ENCODE assay signal across 8 mouse cellular contexts in genomic region chr13:13889297-13890120, GRCm38 (mm10).
DNase-seq lines count a peak whose midpoint lies in the region; ATAC-seq and TF ChIP-seq lines count a peak whose summit lies in the region.

No protein-coding gene starts in this region.

- H3K4me2 ChIP-seq in lung, postnatal 0 days (replicated peaks; ENCODE audit: low read depth, low read length) = peak overlapping the region; percentile 52

- H3K9me3 ChIP-seq in hindbrain, embryonic 10.5 days = peaks cover 6% of the 10 kb centered on the region; the same call in 1 of the 2 replicates
- no peaks in the 10 kb centered on the region for H3K9me3 ChIP-seq in lung, postnatal 0 days (ENCODE audit: low read length)

- peak overlapping the region; percentile 55 for H3K4me3 ChIP-seq in hindbrain, embryonic 10.5 days
- H3K4me3 ChIP-seq in lung, postnatal 0 days (ENCODE audit: low read depth, low read length) = peak overlapping the region; percentile 38

- 0 out of 2 replicates have a peak, but pooled peaks have one; percentile 49 for TF ChIP-seq EP300 in lung, postnatal 0 days (IDR thresholded peaks at IDR 0.05)

- peak; percentile 96 for ATAC-seq in frontal cortex, adult (ENCODE audit: low TSS enrichment)
- peak; percentile 89 for ATAC-seq in lung, postnatal 0 days

- H3K36me3 ChIP-seq in hindbrain, embryonic 10.5 days = no peaks in the 10 kb centered on the region
- no peaks in the 10 kb centered on the region for H3K36me3 ChIP-seq in lung, postnatal 0 days (ENCODE audit: insufficient read depth, low read length)

- peak; percentile 99 for DNase-seq in MN1 (ENCODE audit: low spot score)
- DNase-seq in cerebellum, adult 9-10 months = peak; percentile 99
- peak; percentile 90 for DNase-seq in hindbrain, embryonic 10.5 days (ENCODE audit: low spot score)
- peak; percentile 97 for DNase-seq in layer of hippocampus, adult 9-11 months
- peak; percentile 97 for DNase-seq in lung, postnatal 0 days (ENCODE audit: low spot score)
- peak; percentile 98 for DNase-seq in ovary, postnatal 14 days (ENCODE audit: low spot score)
- peak; percentile 95 for DNase-seq in thymus, postnatal 14 days

- WGBS in hindbrain, embryonic 10.5 days = 23% methylated on average over 17 of the region's 17 CpGs
- WGBS in lung, postnatal 0 days = 18% methylated on average over 17 of the region's 17 CpGs

- peak; percentile 98 for TF ChIP-seq CTCF in lung, postnatal 0 days (IDR thresholded peaks at IDR 0.05)

- H3K27ac ChIP-seq in hindbrain, embryonic 10.5 days = peak overlapping the region; percentile 79
- no peak overlapping the region for H3K27ac ChIP-seq in lung, postnatal 0 days (ENCODE audit: low read length)

- H3K27me3 ChIP-seq in hindbrain, embryonic 10.5 days (ENCODE audit: insufficient read depth, poor library complexity, severe bottlenecking) = no peaks in the 10 kb centered on the region
- no peaks in the 10 kb centered on the region for H3K27me3 ChIP-seq in lung, postnatal 0 days (replicated peaks; ENCODE audit: insufficient read depth, low read length)

- no peak overlapping the region for H3K9ac ChIP-seq in lung, postnatal 0 days (replicated peaks; ENCODE audit: low read depth)

- no peaks in the 10 kb centered on the region for H3K4me1 ChIP-seq in hindbrain, embryonic 10.5 days (replicated peaks)
- no peaks in the 10 kb centered on the region for H3K4me1 ChIP-seq in lung, postnatal 0 days (ENCODE audit: insufficient read depth, low read depth, low read length)
